Mouse (Mus musculus) mouse embryonic stem cell (cell line): ENCODE data around the gene Card14.

Experiments
- in situ Hi-C, 2 experiments: fragments of 300-500 bp; cut with MboI; formaldehyde crosslinking; loops; 1 replicate in 1 of 2; 3 replicates in 1 of 2; pipeline ENCODE4 v1.14.3; 2019 to 2020; ENCODE audit warnings: low sequenced_read_pairs in 2 of 2, low pct_unique_long_range_greater_than_20kb in 1 of 2, mixed read lengths in 1 of 2; ENCODE audit not compliant: unreplicated experiment in 1 of 2

Gene Card14

GRCm38 (mm10) chr11:119299391-119300245 is 8.0 kb upstream of the Card14 start, which contains the start of gene Eif4a3:
Eif4a3 (minus strand) TSS chr11:119300089.
- in situ Hi-C loops = no loop called here

DNA sequence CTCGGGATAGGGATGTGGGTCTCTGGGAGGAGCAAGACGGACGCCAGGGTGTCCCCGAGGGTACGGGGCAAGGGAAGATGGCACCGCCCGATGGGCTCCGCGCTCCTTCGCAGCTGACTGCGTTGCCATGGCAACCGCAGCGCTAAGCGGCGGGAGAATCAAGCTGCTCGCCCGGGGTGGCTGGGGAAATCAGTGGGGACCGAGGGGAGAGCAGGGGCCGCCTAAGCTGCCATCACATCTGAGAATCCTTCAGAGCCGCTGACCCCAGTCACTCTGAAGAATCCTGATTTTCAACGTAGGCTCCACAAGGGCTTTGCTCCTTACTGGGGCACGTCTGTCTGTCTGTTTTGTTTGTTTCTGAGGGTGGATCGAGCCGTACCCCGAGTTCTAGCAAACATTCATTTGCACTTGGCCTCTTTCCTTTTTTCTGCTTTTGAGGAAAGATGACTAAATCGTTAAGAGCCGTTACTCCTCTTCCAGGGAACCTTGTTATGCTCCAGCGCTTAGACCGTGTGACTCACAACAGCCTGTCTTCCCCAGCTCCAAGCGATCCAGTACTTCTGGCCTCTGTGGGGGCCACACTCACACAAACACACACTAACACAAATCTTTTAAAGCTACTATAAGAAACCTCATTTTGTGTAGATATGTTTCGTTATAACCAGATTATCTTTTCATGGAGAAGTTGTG is 7.2 kb upstream of the Card14 start:
- in situ Hi-C loops = no loop called here

GRCm38 (mm10) chr11:119300986-119301385 is 6.6 kb upstream of the Card14 start:
- in situ Hi-C loops = no loop called here

GRCm38 (mm10) chr11:119304904-119305712 is 2.5 kb upstream of the Card14 start:
- in situ Hi-C loops = no loop called here

GRCm38 (mm10) chr11:119306762-119307657 is 558 bp upstream of the Card14 start:
- in situ Hi-C loops = no loop called here

DNA sequence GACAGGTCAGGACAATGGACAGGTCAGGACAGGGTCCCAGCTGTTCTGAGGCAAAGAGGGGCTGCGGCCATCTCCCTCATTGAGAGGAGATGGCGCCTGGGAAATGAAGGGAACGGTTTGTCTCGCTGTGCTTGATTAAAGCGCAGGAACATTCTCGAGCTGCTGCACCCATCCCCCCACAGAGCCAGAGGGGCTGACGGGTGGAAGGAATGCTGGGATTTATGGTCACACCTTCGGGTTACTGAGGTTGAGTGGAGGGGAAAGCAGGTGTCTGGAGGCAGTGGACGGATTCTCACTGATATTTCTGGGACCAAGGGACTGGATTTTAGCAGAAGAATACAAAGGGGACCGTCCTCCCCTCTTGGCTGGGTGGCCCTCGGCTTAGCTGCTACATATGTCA is 348 bp downstream of the Card14 start:
- in situ Hi-C loops = no loop called here

GRCm38 (mm10) chr11:119310621-119311020 is 3.1 kb downstream of the Card14 start:
- in situ Hi-C loops = no loop called here

GRCm38 (mm10) chr11:119314252-119314936 is 6.8 kb downstream of the Card14 start:
- in situ Hi-C loops = no loop called here

- in situ Hi-C loops = no loop called here
Observed at GRCm38 (mm10) chr11:119316720-119317119, 9.2 kb downstream of the Card14 start.

DNA sequence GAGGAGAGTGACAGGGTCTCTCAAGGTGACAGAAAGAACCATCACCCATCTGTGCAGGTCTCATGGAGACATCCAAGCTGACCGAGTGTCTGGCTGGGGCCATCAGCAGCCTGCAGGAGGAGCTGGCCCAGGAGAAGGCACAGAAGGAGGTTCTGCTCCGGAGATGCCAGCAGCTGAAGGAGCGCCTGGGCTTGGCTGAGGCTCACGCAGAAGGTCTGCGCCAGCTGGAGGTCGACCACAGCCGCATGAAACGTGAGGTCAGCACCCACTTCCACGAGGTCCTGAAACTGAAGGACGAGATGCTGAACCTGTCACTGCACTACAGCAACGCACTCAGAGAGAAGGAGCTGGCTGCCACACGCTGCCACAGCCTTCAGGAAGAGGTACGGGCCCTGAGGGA is 15.0 kb downstream of the Card14 start:
- in situ Hi-C loops = no loop called here

DNA sequence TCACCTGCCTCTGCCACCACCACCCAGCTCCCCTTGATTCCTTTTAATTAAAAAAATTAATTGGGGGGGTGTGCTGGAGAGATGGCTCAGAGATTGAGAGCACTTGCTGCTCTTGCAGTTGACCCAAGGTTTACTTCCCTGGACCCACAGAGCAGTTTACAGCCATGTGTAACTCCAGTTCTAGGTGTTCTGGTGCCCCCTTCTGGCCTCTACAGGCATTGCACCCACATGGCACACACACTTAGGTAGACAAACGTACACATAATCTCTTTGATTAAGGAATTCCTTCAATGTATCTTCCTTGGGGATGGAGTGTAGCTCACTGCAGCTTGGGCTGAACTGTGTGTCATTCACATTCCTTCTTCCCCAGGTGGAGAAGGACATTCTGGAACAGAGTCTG is 17.5 kb downstream of the Card14 start:
- in situ Hi-C loops = no loop called here

DNA sequence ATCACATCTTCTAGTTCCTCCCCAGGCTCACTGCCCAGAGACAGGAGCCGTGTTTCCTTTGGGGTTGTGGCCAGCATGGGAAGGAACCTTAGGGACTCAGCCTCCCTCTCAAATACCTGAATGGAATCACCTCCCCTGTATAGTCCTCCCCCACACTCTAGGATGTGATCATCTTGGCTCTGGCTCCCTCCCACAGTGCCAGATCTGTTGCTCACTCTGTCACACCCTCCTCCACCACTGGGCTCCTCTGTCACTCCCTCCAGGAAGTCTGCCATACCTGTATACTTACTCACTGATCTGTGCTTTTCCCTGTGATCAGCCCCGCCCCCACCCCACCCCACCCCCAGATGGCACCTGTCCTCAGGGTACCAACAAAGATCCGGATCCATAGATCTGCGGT is 23.0 kb downstream of the Card14 start:
- in situ Hi-C loops = loop anchor here in 1 of 2 experiments (10.0 kb wide), 1 partner anchor 74 kb away; no protein-coding TSS in a partner anchor

- in situ Hi-C loops = loop anchor here in 1 of 2 experiments (10.0 kb wide), 1 partner anchor 73 kb away; no protein-coding TSS in a partner anchor
Observed at GRCm38 (mm10) chr11:119331970-119332369, 24.4 kb downstream of the Card14 start.

- in situ Hi-C loops = loop anchor here in 1 of 2 experiments (10.0 kb wide), 1 partner anchor 66 kb away; no protein-coding TSS in a partner anchor
Observed at GRCm38 (mm10) chr11:119338271-119339059, 30.9 kb downstream of the Card14 start.

DNA sequence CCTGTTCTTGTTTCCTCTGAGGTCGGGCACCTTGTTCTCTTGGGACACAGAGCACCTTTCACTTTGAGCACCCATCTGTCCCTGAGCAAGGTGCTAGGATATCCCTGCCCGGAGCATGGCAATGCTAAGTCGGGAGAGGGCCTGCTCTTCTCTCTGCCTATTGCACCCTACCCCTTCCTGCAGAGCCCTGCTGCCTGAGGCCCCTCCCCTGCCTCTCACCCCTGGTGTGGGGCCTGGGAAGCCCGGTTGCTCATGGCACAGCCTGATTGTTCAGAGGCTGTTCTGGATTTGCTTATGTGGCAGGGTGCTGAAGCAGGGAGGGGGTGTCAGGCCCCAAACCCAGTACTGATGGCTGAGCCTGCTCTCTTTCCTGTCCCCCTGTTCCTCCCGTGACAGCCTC is 31.6 kb downstream of the Card14 start:
- in situ Hi-C loops = loop anchor here in 1 of 2 experiments (10.0 kb wide), 1 partner anchor 66 kb away; no protein-coding TSS in a partner anchor

DNA sequence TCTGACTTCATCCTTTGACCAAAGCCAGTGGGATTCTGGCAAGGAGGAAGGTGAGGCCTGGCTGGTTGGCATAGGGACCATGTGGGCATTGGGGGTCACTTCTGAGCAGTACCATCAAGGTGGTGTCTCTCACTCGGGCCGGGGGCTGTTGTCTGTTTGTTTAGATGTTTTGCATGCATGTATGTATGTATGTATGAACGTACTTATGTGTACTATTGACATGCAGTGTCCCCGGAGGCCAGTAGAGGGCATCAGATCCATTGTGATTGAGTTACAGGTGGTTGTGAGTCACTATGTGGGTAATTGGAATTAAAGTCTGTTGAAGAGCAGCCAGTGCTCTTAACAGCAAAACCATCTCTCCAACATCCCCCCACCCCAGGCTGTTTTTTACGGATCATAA is 32.1 kb downstream of the Card14 start:
- in situ Hi-C loops = loop anchor here (10.0 kb wide), 1 partner anchor 65 kb away; no protein-coding TSS in a partner anchor
